In genomic region chr6:79817616-79818015, GRCm38 (mm10) we compare ENCODE assay signal across 50 mouse cellular contexts. TPM values are rescaled to one million over a fixed set of nuclear protein-coding genes. Genes with fewer than 3 reads are reported as not detected.
"Had no signal": no experiment of that assay in that cellular context is flagged by ENCODE, and none has a peak within 500 bp of the region (broad histone marks: within the 10 kb centered on the region; RNA-seq: fewer than 3 reads in every experiment).

Gene Gm20594, plus strand, starts transcription at chr6:79817916.

- H3K9me3 ChIP-seq: heart, embryonic 10.5 days; heart, embryonic 12.5 days; heart, embryonic 13.5 days; heart, embryonic 15.5 days; hindbrain, embryonic 10.5 days; hindbrain, embryonic 12.5 days; hindbrain, embryonic 13.5 days; hindbrain, embryonic 15.5 days; intestine, embryonic 15.5 days; kidney, embryonic 15.5 days had no signal

- ATAC-seq: hindbrain, embryonic 16.5 days; intestine, embryonic 15.5 days had no signal

- H3K36me3 ChIP-seq: heart, embryonic 10.5 days; heart, embryonic 12.5 days; heart, embryonic 13.5 days; heart, embryonic 15.5 days; hindbrain, embryonic 10.5 days; hindbrain, embryonic 12.5 days; hindbrain, embryonic 13.5 days; hindbrain, embryonic 15.5 days; intestine, embryonic 15.5 days; kidney, embryonic 15.5 days had no signal

- H3K4me3 ChIP-seq: heart, embryonic 10.5 days; heart, embryonic 12.5 days; heart, embryonic 13.5 days; heart, embryonic 15.5 days; hindbrain, embryonic 10.5 days; hindbrain, embryonic 12.5 days; hindbrain, embryonic 13.5 days; hindbrain, embryonic 15.5 days; intestine, embryonic 15.5 days; kidney, embryonic 15.5 days; layer of hippocampus, adult 2 months; left cerebral cortex, adult 2 months had no signal

- H3K27me3 ChIP-seq: heart, embryonic 12.5 days; heart, embryonic 13.5 days; heart, embryonic 15.5 days; hindbrain, embryonic 12.5 days; hindbrain, embryonic 13.5 days; hindbrain, embryonic 15.5 days; intestine, embryonic 15.5 days; kidney, embryonic 15.5 days had no signal

- DNase-seq: heart, postnatal 14 days; heart, postnatal 36 days; heart, postnatal 4 days; kidney, adult 11 months; kidney, adult 18-20 months; kidney, adult 2 months; kidney, adult 8-10 months; kidney, adult 9 months; kidney, postnatal 10 days; kidney, postnatal 14 days; kidney, postnatal 25 days; kidney, postnatal 4 days; layer of hippocampus, adult 9-11 months; layer of hippocampus, postnatal 36 days had no signal

- H3K4me2 ChIP-seq: heart, embryonic 11.5 days; heart, embryonic 12.5 days; heart, embryonic 13.5 days; heart, embryonic 15.5 days; hindbrain, embryonic 12.5 days; hindbrain, embryonic 13.5 days; hindbrain, embryonic 14.5 days; hindbrain, embryonic 15.5 days; intestine, embryonic 15.5 days; kidney, embryonic 15.5 days had no signal

- H3K27ac ChIP-seq: heart, embryonic 10.5 days; heart, embryonic 13.5 days; heart, embryonic 15.5 days; hindbrain, embryonic 10.5 days; hindbrain, embryonic 12.5 days; hindbrain, embryonic 13.5 days; hindbrain, embryonic 14.5 days; hindbrain, embryonic 15.5 days; hindbrain, postnatal 0 days; intestine, embryonic 15.5 days; kidney, embryonic 15.5 days; kidney, postnatal 0 days; layer of hippocampus, adult 2 months; left cerebral cortex, adult 2 months had no signal

- H3K9ac ChIP-seq: heart, embryonic 12.5 days; heart, embryonic 13.5 days; heart, embryonic 15.5 days; hindbrain, embryonic 12.5 days; hindbrain, embryonic 13.5 days; hindbrain, embryonic 14.5 days; hindbrain, embryonic 15.5 days; intestine, embryonic 15.5 days; kidney, embryonic 15.5 days had no signal

- H3K4me1 ChIP-seq: heart, embryonic 10.5 days; heart, embryonic 12.5 days; heart, embryonic 13.5 days; heart, embryonic 15.5 days; hindbrain, embryonic 10.5 days; hindbrain, embryonic 12.5 days; hindbrain, embryonic 13.5 days; hindbrain, embryonic 15.5 days; intestine, embryonic 15.5 days; kidney, embryonic 15.5 days had no signal

RNA-seq across cellular contexts. Expression of gene Gm20594, which starts in this region (rescaled TPM):
- total RNA-seq: heart, postnatal 14 days; heart, postnatal 25 days; heart, postnatal 36 days; heart, postnatal 4 days; hematopoietic stem cell, adult 5-6 weeks; hindbrain, postnatal 0 days; layer of hippocampus, adult 18-20 months; layer of hippocampus, adult 2 months; layer of hippocampus, adult 8-10 months; layer of hippocampus, postnatal 10 days; layer of hippocampus, postnatal 14 days; layer of hippocampus, postnatal 25 days; layer of hippocampus, postnatal 36 days; left cerebral cortex, adult 18-20 months; left cerebral cortex, adult 2 months had no signal
- polyA plus RNA-seq: heart, embryonic 10.5 days; heart, embryonic 11.5 days; heart, embryonic 12.5 days; heart, embryonic 13.5 days; heart, embryonic 14.5 days; heart, embryonic 15.5 days; heart, embryonic 16.5 days; heart, postnatal 0 days; hindbrain, embryonic 10.5 days; hindbrain, embryonic 11.5 days; hindbrain, embryonic 12.5 days; hindbrain, embryonic 13.5 days; hindbrain, embryonic 14.5 days; hindbrain, embryonic 15.5 days; hindbrain, embryonic 16.5 days; hindbrain, postnatal 0 days; inflammation-experienced regulatory T-cells, adult 6 months; intestine, embryonic 14.5 days; intestine, embryonic 15.5 days; intestine, embryonic 16.5 days; intestine, postnatal 0 days; kidney, adult 2 months; kidney, embryonic 14.5 days; kidney, embryonic 15.5 days; kidney, embryonic 16.5 days; kidney, postnatal 0 days; large intestine, adult 2 months had no signal
